Mouse (Mus musculus) bone marrow, adult 2 months (tissue): ENCODE results near the gene Disp1.

Experiments
- CTCF ChIP-seq: fragments of 200-500 bp; IDR thresholded peaks from 2 replicates; pipeline ENCODE4 v1.5.1; 2011; ENCODE audit warnings: low read length, control low read depth; ENCODE audit not compliant: control insufficient read depth, insufficient read depth
- POLR2A ChIP-seq: fragments of 200-500 bp; IDR thresholded peaks from 2 replicates; pipeline ENCODE4 v1.6.1; 2011; ENCODE audit warnings: low read depth, mild to moderate bottlenecking, control low read depth, low read length, borderline replicate concordance; ENCODE audit not compliant: control insufficient read depth

GRCm38 (mm10) chr1:183104696-183105095 is 116.6 kb downstream of the Disp1 start:
- TF ChIP-seq POLR2A (no peak), CTCF (no peak)
